Mouse (Mus musculus): ENCODE data around the gene Gps2. TPM values are rescaled to one million over a fixed set of nuclear protein-coding genes. Genes with fewer than 3 reads are reported as not detected.
A peak's percentile ranks its signal among the peaks of the same experiment; 100 is the strongest.

Gps2 gene
- polyA plus RNA-seq, 2 experiments, result 79.5 to 82.7 TPM

DNA sequence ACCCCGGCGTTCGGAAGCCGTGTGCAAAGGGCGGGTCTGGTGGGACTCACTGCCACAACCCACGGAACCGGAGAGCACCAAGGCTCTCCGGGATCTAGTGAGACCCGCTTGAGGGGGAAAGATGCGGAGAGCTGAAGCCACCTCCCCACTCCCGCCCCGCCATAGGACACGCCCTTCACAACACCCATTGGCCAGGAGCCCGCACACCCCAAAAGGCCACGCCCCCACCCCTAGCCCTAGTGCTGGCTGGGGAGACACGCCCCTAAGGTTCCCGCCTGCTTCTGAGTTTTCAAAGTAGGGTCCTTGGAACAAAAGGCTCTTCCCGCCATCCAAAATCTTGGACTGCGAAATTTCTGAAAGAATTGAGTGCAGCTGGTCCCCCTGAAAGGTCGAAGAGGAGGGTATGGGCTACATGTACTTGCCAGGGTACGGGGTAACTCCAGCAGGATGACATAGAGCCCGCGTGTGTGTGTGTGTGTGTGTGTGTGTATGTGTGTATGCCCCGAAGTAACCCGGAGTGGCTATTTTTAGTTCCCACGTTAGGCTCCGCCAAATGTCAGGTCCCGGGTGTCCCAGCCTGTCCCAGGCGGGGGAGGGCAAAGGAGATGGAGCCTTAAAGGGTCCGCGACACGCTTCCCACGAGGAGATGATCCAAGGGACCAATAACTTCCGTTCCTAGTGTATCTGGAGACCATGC lies 34.5 kb downstream of the Gps2 start, which contains the start of gene Slc2a4:
Slc2a4 (minus strand) TSS at position 123 of the 697 bp plus-strand sequence.
- WGBS (ENCODE audit: insufficient replicate concordance), result 1% methylated on average over 34 of the region's 34 CpGs
- H3K27me3 ChIP-seq (ENCODE audit: control insufficient read depth, insufficient read depth, low read length), result no peaks in the 10 kb centered on the region; the same call in 1 of the 2 replicates

DNA sequence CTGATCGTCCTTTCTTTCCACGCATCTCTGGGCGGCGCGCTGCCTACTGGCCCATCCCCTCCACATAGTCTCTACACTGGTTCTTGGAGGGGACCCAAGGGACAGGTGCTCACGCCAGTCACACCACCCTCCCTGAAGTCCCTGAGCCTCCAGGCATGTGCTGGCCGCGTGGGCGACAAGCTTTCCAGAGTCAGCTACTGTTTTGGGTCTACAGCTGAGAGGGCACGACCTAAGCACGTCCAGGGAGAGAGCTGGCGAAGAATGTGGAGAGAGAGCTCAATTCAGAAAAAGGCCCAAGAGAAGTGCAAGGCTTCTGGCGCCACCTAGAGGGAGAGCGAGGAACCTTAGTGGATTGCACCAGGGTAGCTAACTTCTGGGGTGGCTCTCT lies 35.1 kb downstream of the Gps2 start:
- H3K36me3 ChIP-seq (replicated peaks; ENCODE audit: control insufficient read depth, insufficient read depth, low read depth), result peaks cover 21% of the 10 kb centered on the region
- H3K4me2 ChIP-seq (ENCODE audit: low read depth), result peak overlapping the region; percentile 83
- peak; percentile 78 to 84 (median 79) for DNase-seq (ENCODE audit: low read depth in 3 of 3, low spot score in 3 of 3)
- H3K27ac ChIP-seq, result peak overlapping the region; percentile 77
- WGBS (ENCODE audit: insufficient replicate concordance), result 2% methylated on average over 14 of the region's 14 CpGs
- TF ChIP-seq CTCF (IDR thresholded peaks at IDR 0.05; ENCODE audit: low read depth), result peak; percentile 99
- no peak for TF ChIP-seq EP300 (IDR thresholded peaks at IDR 0.05; ENCODE audit: low read depth)
- peak overlapping the region; percentile 63 to 88 for H3K4me3 ChIP-seq (ENCODE audit: insufficient read depth in 1 of 2, low read depth in 2 of 2, low read length in 2 of 2)
- no peaks in the 10 kb centered on the region for H3K9me3 ChIP-seq (ENCODE audit: control insufficient read depth, low read length)
- H3K9ac ChIP-seq (replicated peaks), result peak overlapping the region; percentile 72
- peak; percentile 33 for ATAC-seq (ENCODE audit: insufficient read depth)
- H3K4me1 ChIP-seq (replicated peaks; ENCODE audit: control insufficient read depth in 2 of 2, insufficient read depth in 2 of 2, low read length in 1 of 2), result peaks cover 20 to 27% of the 10 kb centered on the region in 2 experiments
- no peaks in the 10 kb centered on the region; the same call in 1 of the 2 replicates for H3K27me3 ChIP-seq (ENCODE audit: control insufficient read depth, insufficient read depth, low read length)

More for the DNA sequence above, 34.5 kb downstream of the Gps2 start, which contains the start of gene Slc2a4:
- Histone ChIP-seq H3K4me2 (ENCODE audit: low read depth) (peak within 1 kb of the TSS; percentile 83), H3K9ac (replicated peaks) (peak within 1 kb of the TSS; percentile 96), H3K4me1 (replicated peaks; ENCODE audit: control insufficient read depth in 2 of 2, insufficient read depth in 2 of 2, low read length in 1 of 2) (peaks cover 20 to 27% of the 10 kb centered on the region in 2 experiments), H3K27ac (peak within 1 kb of the TSS; percentile 95), H3K4me3 (ENCODE audit: insufficient read depth in 1 of 2, low read depth in 2 of 2, low read length in 2 of 2) (peak within 1 kb of the TSS; percentile 88 to 94), H3K36me3 (replicated peaks; ENCODE audit: control insufficient read depth, insufficient read depth, low read depth) (peaks cover 22% of the 10 kb centered on the region), H3K9me3 (ENCODE audit: control insufficient read depth, low read length) (no peaks in the 10 kb centered on the region)
- TF ChIP-seq CTCF (IDR thresholded peaks at IDR 0.05; ENCODE audit: low read depth) (no peak), EP300 (IDR thresholded peaks at IDR 0.05; ENCODE audit: low read depth) (no peak)
- ATAC-seq (ENCODE audit: insufficient read depth) (peak; percentile 87), DNase-seq (ENCODE audit: low read depth in 3 of 3, low spot score in 3 of 3) (peak; percentile 93 to 95 (median 93))

DNA sequence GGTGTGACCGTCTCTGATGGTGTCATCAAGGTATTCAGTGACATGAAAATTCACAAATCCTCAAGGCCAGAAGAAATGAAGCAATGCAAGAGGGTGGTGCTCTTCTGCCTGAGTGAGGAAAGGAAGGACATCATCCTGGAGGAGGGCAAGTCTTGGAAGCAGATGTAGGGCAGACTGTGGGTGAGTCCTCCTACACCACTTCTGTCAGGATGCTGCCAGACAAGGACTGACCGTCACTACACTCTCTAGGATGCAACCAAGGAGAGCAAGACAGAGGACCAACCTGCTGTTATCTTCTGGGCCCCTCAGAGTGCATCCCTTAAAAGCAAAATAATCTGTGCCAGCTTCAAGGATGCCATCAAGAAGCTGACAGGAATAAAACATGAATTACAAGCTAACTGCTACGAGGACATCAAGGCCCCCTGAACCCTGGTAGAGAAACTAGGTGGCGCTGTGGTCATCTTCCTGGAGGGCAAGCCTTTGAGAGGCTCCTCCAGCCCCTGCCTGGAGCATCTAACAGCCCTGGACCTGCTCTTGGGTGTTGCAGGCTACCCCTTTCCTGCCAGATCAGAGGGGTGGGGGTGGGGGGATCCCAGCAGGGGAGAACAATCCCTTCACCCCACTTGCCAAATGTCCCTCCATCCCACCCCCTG lies 37.2 kb downstream of the Gps2 start:
- no peaks in the 10 kb centered on the region; the same call in 1 of the 2 replicates for H3K27me3 ChIP-seq (ENCODE audit: control insufficient read depth, insufficient read depth, low read length)
- DNase-seq (ENCODE audit: low read depth in 3 of 3, low spot score in 3 of 3) (no peak), ATAC-seq (ENCODE audit: insufficient read depth) (no peak)
- H3K9me3 ChIP-seq (ENCODE audit: control insufficient read depth, low read length), result no peaks in the 10 kb centered on the region
- H3K36me3 ChIP-seq (replicated peaks; ENCODE audit: control insufficient read depth, insufficient read depth, low read depth), result no peaks in the 10 kb centered on the region
- H3K4me2 ChIP-seq (ENCODE audit: low read depth), result no peak overlapping the region
- H3K9ac ChIP-seq (replicated peaks), result no peak overlapping the region
- no peak overlapping the region for H3K4me3 ChIP-seq (ENCODE audit: insufficient read depth in 1 of 2, low read depth in 2 of 2, low read length in 2 of 2)
- 38% methylated on average over 4 of the region's 4 CpGs for WGBS (ENCODE audit: insufficient replicate concordance)
- H3K27ac ChIP-seq, result no peak overlapping the region
- TF ChIP-seq EP300 (IDR thresholded peaks at IDR 0.05; ENCODE audit: low read depth) (no peak), CTCF (IDR thresholded peaks at IDR 0.05; ENCODE audit: low read depth) (peak; percentile 66)
- peaks cover 11 to 19% of the 10 kb centered on the region in 2 experiments for H3K4me1 ChIP-seq (replicated peaks; ENCODE audit: control insufficient read depth in 2 of 2, insufficient read depth in 2 of 2, low read length in 1 of 2)

DNA sequence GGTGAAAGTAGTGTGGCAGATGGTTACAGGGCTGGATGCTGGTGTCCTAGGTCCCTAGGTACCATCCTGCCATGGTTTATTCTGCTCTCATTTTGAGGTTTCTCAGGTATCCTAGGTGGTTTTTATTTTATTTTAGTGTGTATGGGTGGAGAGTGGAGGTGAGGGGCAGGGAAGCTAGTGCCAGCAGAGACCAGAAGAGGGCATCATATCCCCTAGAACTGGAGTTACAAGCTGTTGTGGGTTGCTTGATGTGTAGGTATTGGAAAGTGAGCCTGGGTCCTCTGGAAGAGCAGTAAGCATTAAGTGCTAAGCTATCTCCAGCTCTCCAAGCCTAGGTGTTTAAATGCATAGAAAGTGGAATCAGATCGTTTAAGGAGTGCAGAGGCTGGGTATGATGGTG lies 38.6 kb downstream of the Gps2 start:
- no peak for ATAC-seq (ENCODE audit: insufficient read depth)
- Histone ChIP-seq H3K4me1 (replicated peaks; ENCODE audit: control insufficient read depth in 2 of 2, insufficient read depth in 2 of 2, low read length in 1 of 2) (peaks cover 8% of the 10 kb centered on the region in 2 experiments), H3K4me2 (ENCODE audit: low read depth) (no peak overlapping the region), H3K9me3 (ENCODE audit: control insufficient read depth, low read length) (no peaks in the 10 kb centered on the region), H3K27ac (no peak overlapping the region), H3K9ac (replicated peaks) (no peak overlapping the region), H3K27me3 (ENCODE audit: control insufficient read depth, insufficient read depth, low read length) (no peaks in the 10 kb centered on the region; the same call in 1 of the 2 replicates), H3K36me3 (replicated peaks; ENCODE audit: control insufficient read depth, insufficient read depth, low read depth) (no peaks in the 10 kb centered on the region), H3K4me3 (ENCODE audit: insufficient read depth in 1 of 2, low read depth in 2 of 2, low read length in 2 of 2) (no peak overlapping the region)
- 26% methylated on average over 1 of the region's 1 CpGs for WGBS (ENCODE audit: insufficient replicate concordance)
- DNase-seq (ENCODE audit: low read depth in 3 of 3, low spot score in 3 of 3), result no peak
- peak; percentile 46 for TF ChIP-seq CTCF (IDR thresholded peaks at IDR 0.05; ENCODE audit: low read depth)
- no peak for TF ChIP-seq EP300 (IDR thresholded peaks at IDR 0.05; ENCODE audit: low read depth)
